Mouse (Mus musculus) heart, adult 2 months (tissue): ENCODE data around the gene Adcy2.

Experiments used
- EP300 ChIP-seq: fragments of 200-500 bp; IDR thresholded peaks from 2 replicates; pipeline ENCODE4 v1.6.1; 2011; ENCODE audit warnings: low read depth, low read length, control low read depth; ENCODE audit not compliant: insufficient read depth
- POLR2A ChIP-seq: fragments of 200-500 bp; IDR thresholded peaks from 2 replicates; pipeline ENCODE4 v1.6.1; 2011; ENCODE audit warnings: mild to moderate bottlenecking, low read depth, low read length, control low read depth; ENCODE audit not compliant: insufficient read depth

DNA sequence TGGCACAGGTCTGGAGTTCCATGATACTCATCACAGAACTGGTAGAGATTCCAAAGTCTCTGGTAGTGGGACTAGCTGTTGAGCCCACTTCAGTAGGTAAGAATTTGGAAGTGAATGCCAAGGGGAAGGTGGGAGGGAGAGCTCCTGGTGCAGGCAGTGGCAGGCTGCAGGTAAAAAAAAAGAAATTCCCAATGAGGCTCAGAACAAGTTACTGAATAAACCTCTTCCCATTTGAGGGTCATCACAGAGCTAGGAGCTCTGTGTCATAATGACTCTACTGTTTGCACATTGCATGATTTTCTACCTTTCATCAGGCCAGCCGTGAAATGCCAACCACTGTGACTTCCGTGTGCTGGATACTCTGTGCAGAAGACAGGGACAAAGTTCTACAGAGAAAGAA is 314.4 kb downstream of the Adcy2 start:
- TF ChIP-seq EP300: no peak
- no peak for TF ChIP-seq POLR2A
